Mouse (Mus musculus) erythroblast, embryonic 14.5 days (primary cell): ENCODE data around the gene Rab36. TPM values are rescaled to one million over a fixed set of nuclear protein-coding genes. Genes with fewer than 3 reads are reported as not detected.

ENCODE experiments used
- H3K27me3 ChIP-seq: 2 replicates; pipeline ENCODE4 v1.6.1; 2012; ENCODE audit warnings: inconsistent platforms; ENCODE audit not compliant: control insufficient read depth
- H3K36me3 ChIP-seq: 2 replicates; pipeline ENCODE4 v1.6.1; 2012; ENCODE audit warnings: mild to moderate bottlenecking, inconsistent platforms; ENCODE audit not compliant: control insufficient read depth
- H3K4me1 ChIP-seq: 2 replicates; pipeline ENCODE4 v1.6.1; 2012; ENCODE audit warnings: inconsistent platforms; ENCODE audit not compliant: control insufficient read depth
- H3K4me3 ChIP-seq: replicated peaks from 2 replicates; pipeline ENCODE3; 2012; ENCODE audit warnings: moderate library complexity, mild to moderate bottlenecking, inconsistent platforms
- H3K9me3 ChIP-seq: 2 replicates; pipeline ENCODE4 v1.6.1; 2012; ENCODE audit warnings: low read length, inconsistent platforms, mixed read lengths; ENCODE audit not compliant: control insufficient read depth
- GATA1 ChIP-seq: IDR thresholded peaks from 2 replicates; pipeline ENCODE4 v1.6.1; 2012; ENCODE audit warnings: low read length, inconsistent platforms, mixed read lengths
- TAL1 ChIP-seq: IDR thresholded peaks from 3 replicates; pipeline ENCODE4 v1.6.1; 2012; ENCODE audit warnings: low read length, inconsistent platforms, mixed read lengths
- polyA plus RNA-seq: library from polyadenylated mRNA; stranded (reverse); fragments of >175 nt; gene quantifications from 2 replicates; pipeline ENCODE4 v1.2.3, GENCODE M21; 2012

The Rab36 gene
- polyA plus RNA-seq, 1 experiment, result not detected

DNA sequence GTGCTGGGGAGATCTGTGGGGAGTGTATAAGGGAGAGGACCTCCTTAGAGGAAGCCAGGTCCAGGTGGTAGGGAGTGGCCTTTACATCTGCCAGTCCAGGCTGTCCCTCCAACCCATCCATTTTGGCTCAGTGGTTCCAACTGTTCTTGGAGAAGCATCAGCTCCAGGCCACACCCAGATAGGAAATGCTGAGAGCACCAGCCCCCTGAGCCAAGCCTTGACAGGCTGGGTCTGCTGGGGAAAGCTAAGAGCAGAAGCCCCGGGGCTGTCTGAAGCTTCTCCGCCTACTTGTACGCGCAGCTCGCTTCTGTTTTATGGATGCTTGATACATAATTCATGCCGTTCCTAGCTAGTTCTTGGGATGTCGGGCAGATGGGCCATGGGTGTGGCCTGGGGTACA lies 63.4 kb downstream of the Rab36 start:
- H3K4me3 ChIP-seq, result no peak overlapping the region
- no peaks in the 10 kb centered on the region for H3K36me3 ChIP-seq
- TF ChIP-seq GATA1 (no peak), TAL1 (no peak)
- H3K9me3 ChIP-seq, result no peaks in the 10 kb centered on the region
- peaks cover 4% of the 10 kb centered on the region for H3K4me1 ChIP-seq
- H3K27me3 ChIP-seq, result no peaks in the 10 kb centered on the region

DNA sequence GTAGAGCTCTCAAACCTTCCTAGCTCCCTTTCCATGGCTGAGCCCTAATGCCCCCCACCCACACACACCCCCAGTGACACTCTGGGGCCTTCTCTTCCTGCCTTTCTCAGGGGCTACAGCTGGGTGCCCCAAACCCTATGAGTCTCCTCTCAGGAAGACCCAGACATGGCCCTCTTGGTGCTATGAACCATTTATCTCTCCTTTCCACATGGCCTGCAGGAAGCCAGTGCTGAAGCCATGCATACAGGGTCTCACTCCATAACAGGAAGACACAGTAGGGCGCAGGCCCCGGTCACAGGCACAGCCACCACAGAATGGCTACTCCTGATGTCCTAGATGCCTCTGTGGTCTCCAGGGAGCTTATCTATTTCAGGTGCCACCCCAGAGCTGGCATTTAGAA lies 66.6 kb downstream of the Rab36 start:
- Histone ChIP-seq H3K9me3 (no peaks in the 10 kb centered on the region), H3K36me3 (no peaks in the 10 kb centered on the region), H3K27me3 (no peaks in the 10 kb centered on the region), H3K4me3 (no peak overlapping the region), H3K4me1 (peaks cover 4% of the 10 kb centered on the region)
- no peak for TF ChIP-seq GATA1
- no peak for TF ChIP-seq TAL1

Other genes with a start within 250 kb of the Rab36 start
- 0.02 and 0.07 TPM in 2 replicates for gene Gnaz, start 69.9 kb upstream of the Rab36 start, polyA plus RNA-seq
- gene Rsph14, start 4.5 kb upstream of the Rab36 start, polyA plus RNA-seq, result not detected in 2 replicates
- gene Bcr, start 23.5 kb downstream of the Rab36 start, polyA plus RNA-seq, result 0.03 and 0.11 TPM in 2 replicates
- 0.18 and 0.20 TPM in 2 replicates for gene Specc1l, start 175.0 kb downstream of the Rab36 start, polyA plus RNA-seq